Mouse (Mus musculus) olfactory bulb, adult 2 months (tissue): ENCODE data around the gene Foxred2. TPM values are rescaled to one million over a fixed set of nuclear protein-coding genes. Genes with fewer than 3 reads are reported as not detected.

Source experiments
- H3K27ac ChIP-seq: fragments of 200-500 bp; 2 replicates; pipeline ENCODE4 v1.5.1; 2012; ENCODE audit warnings: low read depth, low read length; ENCODE audit not compliant: insufficient read depth
- H3K4me1 ChIP-seq: fragments of 200-500 bp; 2 replicates; pipeline ENCODE4 v1.6.1; 2012; ENCODE audit warnings: low read length; ENCODE audit not compliant: control insufficient read depth, insufficient read depth
- H3K4me3 ChIP-seq: fragments of 200-500 bp; 2 replicates; pipeline ENCODE4 v1.5.1; 2012; ENCODE audit warnings: mild to moderate bottlenecking, low read depth, low read length, moderate library complexity; ENCODE audit not compliant: insufficient read depth
- CTCF ChIP-seq: fragments of 200-500 bp; IDR thresholded peaks from 2 replicates; pipeline ENCODE4 v1.5.1; 2012; ENCODE audit warnings: low read depth, mild to moderate bottlenecking, low read length, moderate library complexity; ENCODE audit not compliant: insufficient read depth
- POLR2A ChIP-seq: fragments of 200-500 bp; IDR thresholded peaks from 2 replicates; pipeline ENCODE4 v1.6.1; 2012; ENCODE audit warnings: mild to moderate bottlenecking, low read depth, low read length, moderate library complexity; ENCODE audit not compliant: insufficient read depth
- WGBS: fragments of 180-500 bp; shearing (Covaris S2); methylation state at CpG from one replicate; pipeline ENCODE4 v1.1.7; 2018; 5-methylcytosine and 5-hydroxymethylcytosine counted together
- polyA plus RNA-seq: library from polyadenylated mRNA; stranded (reverse); fragments of >200 nt; gene quantifications from 2 replicates; pipeline ENCODE4 v1.2.4, GENCODE M21; 2012; ENCODE audit warnings: low replicate concordance; ENCODE audit not compliant: missing spikeins, insufficient read depth, insufficient read length

Gene Foxred2
- polyA plus RNA-seq, 1 experiment: not detected

DNA sequence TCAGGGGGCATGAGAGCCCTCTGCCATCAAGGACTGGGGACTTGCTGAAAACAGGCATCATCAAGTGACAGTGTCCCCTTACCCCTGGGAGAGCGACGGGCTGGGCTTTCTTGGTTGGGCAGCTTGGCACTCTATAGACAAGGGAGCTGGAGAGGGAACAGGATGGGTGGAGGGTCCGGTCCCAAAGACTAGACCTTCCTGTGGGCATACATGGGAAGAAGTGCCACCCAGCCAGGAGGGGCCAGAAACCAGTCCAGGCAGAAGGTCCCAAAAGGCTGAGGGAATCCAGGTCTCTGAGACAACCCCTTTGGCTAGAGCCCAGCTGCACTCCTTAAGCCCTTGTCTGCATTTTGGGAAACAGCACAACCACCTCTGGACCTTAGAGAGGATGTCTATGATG lies 42.0 kb downstream of the Foxred2 start:
- TF ChIP-seq POLR2A: no peak
- TF ChIP-seq CTCF: no peak
- no peak overlapping the region for H3K27ac ChIP-seq
- no peak overlapping the region for H3K4me3 ChIP-seq
- peaks cover 3% of the 10 kb centered on the region; the same call in 1 of the 2 replicates for H3K4me1 ChIP-seq
- 96% methylated on average over 3 of the region's 3 CpGs for WGBS

DNA sequence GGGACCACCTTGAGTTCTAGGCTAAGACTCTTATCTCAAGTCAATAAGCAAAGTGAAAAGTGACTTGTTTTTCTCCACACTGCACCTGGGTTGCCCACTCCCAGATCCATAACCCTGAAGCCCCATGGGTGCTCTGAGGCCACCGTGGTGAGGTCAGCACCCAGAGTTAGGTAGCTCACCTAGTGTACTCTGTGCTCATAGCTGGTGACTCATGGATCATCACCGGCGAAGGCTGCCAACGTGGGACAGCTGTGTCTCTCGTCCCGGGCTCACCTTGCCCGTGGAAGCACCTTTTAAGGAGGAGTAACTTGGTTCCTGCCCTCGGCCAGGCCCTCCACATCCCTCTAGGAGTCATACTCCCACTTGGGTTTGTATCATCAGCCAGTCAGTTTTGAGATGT lies 43.5 kb downstream of the Foxred2 start:
- WGBS: 79% methylated on average over 8 of the region's 8 CpGs
- Histone ChIP-seq H3K27ac (no peak overlapping the region), H3K4me3 (no peak overlapping the region), H3K4me1 (no peaks in the 10 kb centered on the region; the same call in 1 of the 2 replicates)
- TF ChIP-seq CTCF (no peak), POLR2A (no peak)

DNA sequence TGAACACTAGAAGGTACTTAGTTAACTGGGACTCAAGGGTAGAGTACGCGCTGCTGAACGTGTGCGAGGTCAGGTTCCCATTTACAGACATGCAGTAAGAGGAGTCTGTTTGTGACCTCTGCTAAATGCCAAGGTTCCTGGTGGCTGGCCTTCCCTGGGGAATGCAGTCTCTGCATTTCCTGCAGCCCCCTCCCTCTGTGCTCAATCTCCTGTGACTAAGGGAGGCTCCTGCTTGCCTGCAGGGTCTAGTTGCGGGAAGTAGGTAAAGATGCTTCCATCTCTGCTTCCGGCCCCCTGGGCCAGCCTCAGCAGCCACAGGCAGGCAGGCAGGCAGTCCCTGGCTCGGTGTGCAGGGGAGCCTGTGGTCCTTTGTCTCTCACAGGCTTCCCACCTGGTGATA lies 43.9 kb downstream of the Foxred2 start:
- TF ChIP-seq POLR2A (no peak), CTCF (no peak)
- 75% methylated on average over 7 of the region's 7 CpGs for WGBS
- Histone ChIP-seq H3K4me1 (no peaks in the 10 kb centered on the region; the same call in 1 of the 2 replicates), H3K4me3 (no peak overlapping the region), H3K27ac (no peak overlapping the region)

DNA sequence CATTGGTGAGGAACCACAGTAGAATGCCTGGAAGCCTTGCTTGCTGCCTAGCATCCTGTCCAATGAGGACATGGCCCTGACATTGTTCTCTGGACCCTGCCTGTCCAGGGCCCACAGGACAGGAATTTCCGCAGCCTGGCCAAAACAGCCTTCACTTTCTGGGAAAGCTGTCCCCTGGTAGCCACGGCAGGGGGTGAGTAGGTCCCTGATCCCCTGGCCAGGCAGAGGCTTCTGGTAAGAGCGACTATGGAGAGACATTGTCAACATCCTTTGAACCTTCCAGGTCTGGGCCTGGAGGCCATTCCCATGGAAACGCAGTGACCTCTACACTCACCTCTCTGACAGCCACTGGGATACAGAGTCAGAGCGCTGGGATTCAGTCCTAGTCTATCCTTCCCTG lies 44.5 kb downstream of the Foxred2 start:
- no peak overlapping the region for H3K4me3 ChIP-seq
- 76% methylated on average over 5 of the region's 5 CpGs for WGBS
- H3K4me1 ChIP-seq: no peaks in the 10 kb centered on the region; the same call in 1 of the 2 replicates
- TF ChIP-seq POLR2A: no peak
- TF ChIP-seq CTCF: no peak
- no peak overlapping the region for H3K27ac ChIP-seq

DNA sequence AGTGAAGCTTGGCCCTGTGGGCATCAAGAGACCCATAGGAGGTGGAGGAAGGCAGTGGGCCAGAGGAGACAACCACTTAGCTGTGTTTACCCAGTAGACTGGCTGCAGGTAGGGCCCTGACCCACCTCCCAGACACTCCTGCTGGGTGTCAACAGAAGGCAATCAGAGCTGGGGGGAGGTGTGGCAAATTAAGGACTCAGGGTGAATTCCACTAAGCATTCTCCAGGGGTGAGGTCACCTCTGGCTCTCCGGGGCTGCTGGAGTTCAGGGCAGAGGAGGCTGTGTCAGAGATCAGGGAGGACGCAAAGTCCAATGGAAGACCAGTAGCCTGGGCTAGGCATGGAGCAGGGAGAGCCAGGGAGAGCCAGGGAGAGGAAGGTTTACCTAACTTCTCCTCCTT lies 45.5 kb downstream of the Foxred2 start:
- WGBS: 41% methylated on average over 2 of the region's 2 CpGs
- no peak overlapping the region for H3K27ac ChIP-seq
- H3K4me3 ChIP-seq: no peak overlapping the region
- no peaks in the 10 kb centered on the region for H3K4me1 ChIP-seq
- TF ChIP-seq CTCF (no peak), POLR2A (no peak)

DNA sequence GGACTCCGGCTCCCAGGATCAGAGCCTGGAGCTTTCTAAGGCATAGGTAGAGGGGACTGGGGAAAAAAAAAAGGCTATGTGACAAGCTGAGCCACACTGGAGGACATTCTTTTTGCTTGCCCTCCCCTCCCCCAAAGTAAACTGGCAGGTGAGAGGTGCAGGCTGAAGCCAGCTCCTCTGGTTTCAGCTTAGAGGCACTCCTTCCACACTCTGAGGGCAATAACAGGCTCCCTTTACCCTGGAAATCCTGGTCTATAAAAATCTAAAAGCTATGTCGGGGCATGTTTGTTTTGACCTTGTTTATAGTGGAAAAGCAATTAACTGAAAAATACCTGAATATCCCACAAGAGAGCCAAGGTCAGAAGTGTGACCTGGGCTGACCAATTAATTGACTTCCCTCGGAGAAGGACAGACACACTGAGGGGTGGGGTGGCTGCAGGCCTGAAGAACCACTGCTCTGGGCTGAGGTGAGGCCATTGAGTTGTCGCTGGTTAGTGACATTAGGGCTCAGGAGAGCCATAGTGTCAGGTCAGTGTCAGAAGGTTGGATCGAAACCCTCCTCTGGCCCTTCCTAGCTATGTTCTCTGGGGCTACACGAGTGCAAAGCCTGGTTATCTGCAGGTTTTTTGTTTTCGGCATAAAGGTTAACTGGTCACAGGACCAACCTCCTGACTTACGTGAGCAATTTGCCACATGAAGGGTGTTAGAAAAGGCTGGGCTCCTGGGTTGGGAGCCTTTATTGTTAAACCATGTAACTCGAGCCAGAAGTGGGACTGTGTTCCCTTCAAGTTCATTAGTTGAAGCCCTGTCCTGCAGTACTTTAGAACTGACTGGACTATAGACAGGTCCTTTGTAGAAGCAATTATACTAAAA lies 48.6 kb downstream of the Foxred2 start:
- Histone ChIP-seq H3K4me1 (peaks cover 18% of the 10 kb centered on the region), H3K4me3 (no peak overlapping the region), H3K27ac (no peak overlapping the region)
- 81% methylated on average over 9 of the region's 9 CpGs for WGBS
- TF ChIP-seq POLR2A (no peak), CTCF (no peak)

DNA sequence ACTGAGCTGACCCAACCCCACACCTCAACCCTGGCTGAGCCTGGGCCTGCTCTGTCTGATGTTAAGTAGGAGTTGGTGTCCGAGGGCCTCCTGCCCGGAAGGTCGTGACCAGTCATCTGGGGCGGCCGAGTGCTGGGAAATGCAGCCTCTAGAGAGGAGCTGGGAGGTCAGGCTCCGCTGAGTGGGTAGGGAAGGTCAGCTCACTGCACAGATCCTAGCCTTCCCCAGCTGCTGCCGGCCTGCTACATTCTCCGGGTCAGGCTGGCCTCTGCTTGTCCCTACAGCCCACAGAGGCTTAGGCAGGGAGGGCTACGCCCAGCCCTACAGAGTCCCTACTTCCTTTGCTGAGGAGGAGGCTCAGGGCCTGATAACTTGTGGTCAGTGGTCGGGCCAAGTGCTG lies 50.0 kb downstream of the Foxred2 start:
- H3K4me1 ChIP-seq: peaks cover 19% of the 10 kb centered on the region
- no peak overlapping the region for H3K27ac ChIP-seq
- TF ChIP-seq POLR2A (no peak), CTCF (no peak)
- H3K4me3 ChIP-seq: no peak overlapping the region
- WGBS: 93% methylated on average over 10 of the region's 10 CpGs

DNA sequence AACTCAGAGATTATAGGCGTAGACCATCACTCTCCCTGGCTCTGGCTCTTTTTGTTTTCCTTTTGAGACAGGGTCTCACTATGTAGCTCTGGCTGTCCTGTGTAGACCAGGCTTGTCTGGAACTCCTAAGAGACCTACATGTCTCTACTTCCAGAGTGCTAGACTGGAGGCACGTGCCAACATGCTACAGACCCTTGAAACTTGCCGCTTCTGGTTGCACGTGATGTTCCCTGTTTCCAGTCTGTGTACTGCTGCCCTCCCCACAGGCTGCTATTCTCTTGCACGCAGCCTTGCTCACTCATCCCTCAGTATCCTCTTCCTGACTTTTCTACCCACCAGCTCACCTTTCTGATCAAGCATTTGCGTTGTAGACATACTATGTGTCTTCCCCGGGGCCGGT lies 50.4 kb downstream of the Foxred2 start:
- Histone ChIP-seq H3K4me1 (peaks cover 19% of the 10 kb centered on the region), H3K4me3 (no peak overlapping the region), H3K27ac (no peak overlapping the region)
- 92% methylated on average over 8 of the region's 8 CpGs for WGBS
- TF ChIP-seq CTCF (no peak), POLR2A (no peak)

DNA sequence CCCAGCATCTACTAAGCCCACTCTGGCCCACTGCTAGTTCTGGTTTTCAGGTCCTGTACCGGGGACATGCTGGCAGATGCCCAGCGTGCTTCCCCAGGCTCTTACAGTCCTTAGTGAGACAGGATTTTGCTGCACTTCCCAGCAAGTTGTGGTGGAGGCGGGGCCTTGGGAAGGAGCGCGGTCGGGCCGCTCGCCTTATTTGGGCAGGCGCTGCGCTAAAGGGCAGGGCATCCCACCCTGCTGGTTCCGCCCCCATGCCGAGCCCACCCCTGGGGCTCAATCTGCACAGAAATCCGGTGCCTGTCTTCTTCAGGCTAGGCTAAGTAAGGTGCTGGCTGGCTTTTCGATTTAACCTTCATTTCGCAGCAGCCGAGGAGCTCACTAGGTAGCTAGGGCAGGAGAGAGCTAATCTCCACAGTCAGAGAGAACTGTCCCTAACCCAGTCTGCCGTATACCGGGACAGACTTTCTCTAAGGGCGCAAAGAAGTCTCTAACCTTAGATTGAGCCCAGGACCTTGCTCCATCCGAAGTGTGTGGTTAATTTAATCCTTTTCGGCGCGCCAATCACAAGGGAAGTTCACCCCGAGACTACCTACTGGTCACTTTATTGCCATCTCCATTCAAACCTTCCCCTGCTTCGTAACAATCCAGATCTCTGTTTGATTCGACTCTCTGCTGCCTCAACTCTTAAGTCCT lies 51.1 kb downstream of the Foxred2 start:
- peak overlapping the region; percentile 32 for H3K4me3 ChIP-seq
- no peak for TF ChIP-seq CTCF
- TF ChIP-seq POLR2A: no peak
- H3K27ac ChIP-seq: no peak overlapping the region
- WGBS: 20% methylated on average over 26 of the region's 26 CpGs
- peaks cover 19% of the 10 kb centered on the region for H3K4me1 ChIP-seq
